Mouse (Mus musculus) mature B cell (primary cell): ENCODE results near the gene Rtp1.

Experiments used
- in situ Hi-C: fragments of 300-500 bp; cut with MboI; formaldehyde crosslinking; loops from 2 replicates; pipeline ENCODE4 v1.14.3; 2019

The Rtp1 gene

DNA sequence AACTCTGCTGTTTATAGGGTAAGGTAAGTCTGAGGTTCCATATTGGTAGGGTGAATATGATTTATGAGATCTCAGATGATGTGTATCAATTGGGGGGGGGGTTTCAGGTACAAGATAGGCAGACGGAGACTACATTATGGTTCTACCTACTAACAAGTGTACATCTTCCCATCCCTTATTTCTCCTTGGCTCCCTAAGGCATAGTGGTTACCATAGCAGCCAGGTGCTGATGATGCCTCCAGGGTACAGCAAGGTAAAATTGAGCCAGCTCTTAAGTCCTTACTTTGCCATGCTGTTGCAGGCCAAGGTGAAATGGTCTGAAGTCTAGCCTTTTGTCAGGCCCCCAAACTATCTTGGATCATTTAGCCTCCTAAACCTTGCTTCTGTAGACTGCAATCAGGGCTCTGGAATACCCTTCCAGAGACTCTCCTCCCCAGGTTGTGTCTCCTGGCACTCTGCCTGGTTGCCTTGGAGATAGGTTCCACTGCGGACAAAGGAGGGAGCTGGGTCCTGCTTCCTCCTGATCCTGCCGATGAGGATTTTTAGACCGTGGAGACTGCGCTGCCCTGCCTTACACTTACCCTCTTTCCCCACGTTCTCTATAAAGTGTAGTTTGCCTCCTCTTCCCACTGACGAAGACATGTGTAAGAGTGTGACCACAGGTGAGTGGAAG, at the start of gene Rtp1:
Rtp1 (plus strand) TSS at position 487 of the 673 bp plus-strand sequence.
- in situ Hi-C loops: no loop called here

GRCm38 (mm10) chr16:23379536-23380230, 49.2 kb upstream of the Rtp1 start:
- in situ Hi-C loops: no loop called here

- in situ Hi-C loops: no loop called here
These were observed 44.6 kb upstream of the Rtp1 start for GRCm38 (mm10) chr16:23384304-23384703.

DNA sequence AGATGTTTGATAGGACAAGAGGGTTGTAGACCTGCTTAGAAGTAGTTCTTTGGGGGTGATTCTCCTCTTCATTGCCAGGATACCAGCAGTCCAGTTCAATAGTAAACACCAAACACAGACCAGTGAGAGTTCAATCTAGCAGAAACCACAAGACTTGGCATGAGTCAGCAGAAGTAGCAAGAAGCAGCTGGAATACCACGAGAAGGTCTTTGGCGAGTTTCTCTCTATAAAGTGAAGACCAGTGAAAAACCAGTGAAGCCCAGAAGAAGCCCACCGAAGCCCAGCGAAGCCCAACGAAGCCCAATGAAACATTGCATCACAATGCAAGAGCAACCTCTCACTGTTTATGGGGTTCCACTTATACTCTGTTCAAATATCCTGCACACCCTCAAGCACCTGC, 31.0 kb upstream of the Rtp1 start:
- in situ Hi-C loops: no loop called here

DNA sequence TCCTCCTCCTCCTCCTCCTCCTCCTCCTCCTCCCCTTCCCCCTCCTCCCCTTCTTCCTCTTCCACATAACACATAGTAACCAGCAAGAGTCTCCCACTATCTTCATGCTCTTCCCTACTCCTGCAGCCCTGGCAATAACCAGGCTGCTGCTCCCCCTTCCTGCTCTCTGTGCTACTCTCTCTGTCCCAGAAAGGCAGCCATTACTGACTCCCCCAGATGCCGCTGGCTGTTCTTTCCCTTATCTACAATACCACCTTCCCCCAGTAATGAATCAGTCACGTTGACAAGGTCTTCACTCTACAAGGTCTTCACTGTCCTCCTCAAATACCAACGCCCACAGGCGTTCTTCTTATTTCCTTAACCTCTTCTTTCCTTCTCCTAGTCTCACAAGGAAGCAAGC, 27.5 kb upstream of the Rtp1 start:
- in situ Hi-C loops: loop anchor here (25.0 kb wide), 1 partner anchor 514 kb away; the partner anchor contains the start of gene Ahsg

DNA sequence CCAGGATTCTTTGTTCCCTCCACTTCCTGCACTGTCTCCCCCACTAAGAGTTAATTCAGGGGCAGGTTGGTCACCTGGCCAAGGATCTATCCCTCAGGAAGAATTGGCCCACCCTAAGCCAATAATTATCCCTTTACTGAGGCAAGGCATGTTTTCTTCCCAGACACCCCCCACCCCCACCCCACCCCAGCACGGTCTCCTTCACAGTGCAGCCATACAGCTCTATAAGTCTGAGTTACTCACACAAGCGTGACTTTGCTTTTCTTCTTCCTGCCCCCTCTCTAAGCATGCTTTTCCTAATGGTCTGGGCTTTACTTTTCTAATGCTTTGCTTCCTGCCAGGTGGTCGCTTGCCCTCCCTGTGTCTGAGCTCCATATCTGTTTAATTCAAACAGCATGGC, 27.0 kb upstream of the Rtp1 start:
- in situ Hi-C loops: loop anchor here (25.0 kb wide), 1 partner anchor 515 kb away; the partner anchor contains the start of gene Ahsg

- in situ Hi-C loops: loop anchor here (25.0 kb wide), 1 partner anchor 516 kb away; the partner anchor contains the start of gene Ahsg
These were observed 25.8 kb upstream of the Rtp1 start for GRCm38 (mm10) chr16:23403008-23403755.

GRCm38 (mm10) chr16:23412930-23413329, 16.0 kb upstream of the Rtp1 start:
- in situ Hi-C loops: loop anchor here (25.0 kb wide), 1 partner anchor 526 kb away; the partner anchor contains the start of gene Ahsg

DNA sequence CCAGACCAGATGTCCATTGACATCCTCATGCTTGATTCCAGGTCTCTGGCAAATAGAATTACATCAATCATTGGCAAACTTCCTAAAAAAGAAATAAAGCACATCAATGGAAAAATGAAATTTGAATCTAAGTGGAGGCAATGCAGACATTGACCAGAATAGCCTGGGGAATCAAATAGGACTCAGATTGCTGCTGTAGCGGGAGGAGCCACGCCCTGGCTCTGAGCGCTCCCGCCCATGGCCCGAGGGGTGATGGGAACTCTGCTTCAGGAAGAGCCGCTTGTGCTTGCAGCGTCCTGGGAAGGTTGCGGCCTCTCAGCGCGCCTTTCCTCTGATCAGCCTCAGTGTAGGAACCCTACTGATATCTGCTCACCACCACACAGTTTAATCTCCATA, 12.7 kb upstream of the Rtp1 start:
- in situ Hi-C loops: loop anchor here (25.0 kb wide), 1 partner anchor 529 kb away; the partner anchor contains the start of gene Ahsg

DNA sequence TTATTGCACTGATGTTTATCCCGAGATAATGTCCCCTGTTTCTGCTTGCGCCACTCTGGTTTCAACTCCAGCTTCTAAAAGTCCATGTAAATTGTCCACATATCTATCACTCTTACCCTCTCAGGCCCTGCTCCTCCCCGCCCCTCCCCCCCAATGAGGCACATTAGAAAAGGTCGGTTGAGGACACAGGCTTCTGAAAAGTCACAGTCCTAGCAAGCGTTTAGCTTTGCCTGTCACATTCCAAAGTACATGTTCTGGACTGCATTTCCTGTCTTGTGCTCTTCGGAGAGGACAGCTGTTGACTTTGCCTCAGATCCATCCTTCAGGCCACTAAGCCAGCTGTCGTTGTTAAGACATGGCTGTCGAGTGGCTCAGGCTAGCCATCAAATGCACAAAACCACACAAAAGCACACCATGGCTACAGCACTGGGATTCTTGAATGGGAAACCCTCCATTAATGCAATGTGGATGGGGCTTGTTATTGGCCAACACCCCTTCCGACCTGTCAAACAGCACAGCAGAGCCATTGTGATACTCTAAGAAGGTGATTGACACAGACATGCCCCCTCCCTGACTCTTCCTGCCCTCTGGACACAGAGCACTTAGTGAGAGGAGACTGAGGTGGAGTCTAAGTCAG, 12.2 kb upstream of the Rtp1 start:
- in situ Hi-C loops: loop anchor here (25.0 kb wide), 1 partner anchor 529 kb away; the partner anchor contains the start of gene Ahsg

DNA sequence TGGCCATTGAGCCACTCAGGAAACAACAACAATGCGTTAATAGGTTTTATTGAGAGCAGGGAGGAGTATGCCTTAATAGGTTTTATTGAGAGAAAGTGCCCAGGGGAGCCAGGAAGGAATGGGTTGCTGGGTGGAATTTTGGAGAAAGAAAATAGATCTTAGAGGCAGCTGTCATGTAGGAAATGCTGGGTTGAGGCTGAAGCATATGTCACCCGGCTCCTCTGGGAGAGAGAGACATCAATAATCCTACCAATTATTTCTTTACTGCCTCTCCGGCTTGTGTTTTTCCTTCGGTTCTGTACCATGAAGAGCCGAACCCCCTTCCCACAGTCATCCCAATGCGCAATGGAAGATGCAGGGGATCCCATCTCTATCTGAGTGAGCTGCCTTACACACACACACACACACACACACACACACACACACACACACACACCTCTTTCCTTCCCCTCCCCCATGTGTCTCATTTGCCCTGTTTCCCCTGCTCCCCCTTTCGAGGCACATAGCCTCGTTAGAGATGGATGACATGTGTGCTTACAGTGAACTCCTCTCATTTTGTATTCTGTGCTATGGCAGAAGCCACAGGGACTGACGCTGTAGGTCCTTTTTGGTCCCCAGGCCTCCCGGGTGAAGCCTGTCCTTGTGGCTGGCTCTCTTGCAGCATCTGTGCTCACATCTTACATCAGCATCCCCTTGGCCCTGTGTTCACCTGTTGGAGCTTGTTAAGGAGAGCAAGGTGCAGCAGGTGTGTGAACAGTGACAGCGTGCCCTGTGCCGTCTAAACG, 11.3 kb upstream of the Rtp1 start:
- in situ Hi-C loops: loop anchor here (25.0 kb wide), 1 partner anchor 530 kb away; the partner anchor contains the start of gene Ahsg

GRCm38 (mm10) chr16:23419565-23420085, 9.3 kb upstream of the Rtp1 start:
- in situ Hi-C loops: loop anchor here (25.0 kb wide), 1 partner anchor 532 kb away; the partner anchor contains the start of gene Ahsg

- in situ Hi-C loops: loop anchor here (25.0 kb wide), 1 partner anchor 537 kb away; the partner anchor contains the start of gene Ahsg
These were observed 5.1 kb upstream of the Rtp1 start for GRCm38 (mm10) chr16:23423825-23424224.

DNA sequence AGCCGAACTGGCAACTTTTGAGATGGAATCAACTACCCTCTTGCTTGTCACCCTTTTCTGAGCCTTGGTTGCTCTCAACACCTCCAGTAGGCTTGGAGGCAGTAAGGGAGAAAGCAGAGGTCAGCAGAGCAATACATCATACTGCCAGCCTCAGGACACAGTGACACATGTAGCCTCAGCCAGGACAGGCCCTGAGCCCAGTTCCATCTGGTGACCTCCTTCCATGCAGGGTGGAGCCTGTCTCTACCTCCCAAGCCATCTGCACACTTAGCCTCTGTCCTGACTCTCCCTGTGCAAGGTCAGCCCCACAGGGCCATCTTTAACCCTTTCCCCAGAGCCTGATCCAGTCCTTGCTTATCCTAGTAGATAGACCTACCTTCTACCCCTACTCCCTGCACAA, 1.2 kb upstream of the Rtp1 start:
- in situ Hi-C loops: no loop called here

DNA sequence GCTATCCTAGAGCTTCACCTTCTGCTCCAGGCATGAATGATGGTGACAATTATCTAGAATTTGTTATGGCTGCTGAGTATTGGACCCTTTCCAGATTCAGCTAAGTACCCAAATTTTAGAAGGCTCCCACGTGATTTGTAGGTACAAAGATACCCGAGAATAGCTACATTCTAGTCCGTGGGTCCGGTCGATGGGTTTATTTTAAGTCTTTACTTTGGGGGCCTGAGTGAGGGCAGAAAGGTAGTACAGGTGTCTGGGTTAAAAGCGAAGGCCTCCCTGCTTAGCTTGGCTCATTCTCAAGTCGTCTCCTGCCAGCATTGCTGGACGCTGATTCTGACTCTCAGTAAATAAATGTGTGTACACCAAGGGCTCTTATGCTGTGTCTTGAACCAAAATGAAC, 1.1 kb downstream of the Rtp1 start:
- in situ Hi-C loops: no loop called here

DNA sequence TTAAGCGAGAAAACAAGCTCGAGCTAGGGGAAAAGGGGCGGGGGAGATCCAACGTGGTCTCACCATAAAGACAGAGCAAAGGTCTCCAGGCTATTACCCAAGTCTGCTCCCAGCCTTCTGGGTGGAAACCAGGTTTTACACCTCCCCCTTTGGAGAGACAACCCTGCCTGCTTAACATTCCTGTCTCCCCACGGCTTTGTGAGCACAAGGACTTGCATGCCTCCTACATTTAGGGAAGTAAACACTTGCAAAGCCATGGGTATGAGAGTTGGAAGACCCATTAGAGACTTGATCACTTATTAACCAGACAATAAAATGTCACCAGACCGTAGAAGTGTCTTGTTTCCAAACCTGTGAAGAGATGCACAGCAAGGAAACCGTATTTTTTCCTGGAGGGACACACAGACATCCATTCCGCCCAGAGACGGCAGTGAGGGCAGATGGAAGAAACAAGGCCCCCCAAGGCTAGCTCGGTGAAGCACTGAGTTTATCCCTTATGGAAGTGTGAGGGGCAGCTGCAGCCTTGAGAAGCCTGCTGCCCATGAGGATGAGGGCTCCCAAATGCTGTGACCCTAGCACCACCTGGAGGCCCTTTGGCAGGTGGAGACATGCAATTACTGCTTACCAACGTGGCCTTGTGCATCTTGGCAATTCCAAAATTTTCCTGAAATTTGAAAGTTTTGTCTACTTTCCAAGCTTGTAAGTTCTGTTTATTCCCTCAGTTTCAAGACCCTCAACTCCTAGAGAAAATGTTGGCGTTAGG, 8.7 kb downstream of the Rtp1 start:
- in situ Hi-C loops: no loop called here

- in situ Hi-C loops: no loop called here
These were observed 15.3 kb downstream of the Rtp1 start for GRCm38 (mm10) chr16:23444231-23444630.

DNA sequence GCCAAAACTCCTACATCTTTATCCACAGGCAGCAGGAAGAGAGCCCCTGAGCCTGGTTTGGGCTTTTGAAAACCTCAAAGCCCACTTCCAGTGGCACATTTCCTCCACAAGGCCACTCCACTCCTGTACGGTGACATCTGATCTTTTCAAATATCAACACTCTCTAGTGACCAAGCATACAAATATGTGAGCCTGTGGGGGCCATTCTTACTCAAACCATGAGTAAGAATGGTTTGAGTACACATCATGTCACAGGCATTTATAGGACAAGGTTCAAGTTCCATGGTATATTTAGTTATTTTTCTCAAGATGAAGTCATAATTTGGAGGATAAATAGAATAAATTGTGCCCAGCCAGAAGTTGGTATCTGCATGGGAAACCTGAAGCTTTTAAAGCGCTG, 21.0 kb downstream of the Rtp1 start:
- in situ Hi-C loops: no loop called here

GRCm38 (mm10) chr16:23450816-23451215, 21.9 kb downstream of the Rtp1 start:
- in situ Hi-C loops: no loop called here

DNA sequence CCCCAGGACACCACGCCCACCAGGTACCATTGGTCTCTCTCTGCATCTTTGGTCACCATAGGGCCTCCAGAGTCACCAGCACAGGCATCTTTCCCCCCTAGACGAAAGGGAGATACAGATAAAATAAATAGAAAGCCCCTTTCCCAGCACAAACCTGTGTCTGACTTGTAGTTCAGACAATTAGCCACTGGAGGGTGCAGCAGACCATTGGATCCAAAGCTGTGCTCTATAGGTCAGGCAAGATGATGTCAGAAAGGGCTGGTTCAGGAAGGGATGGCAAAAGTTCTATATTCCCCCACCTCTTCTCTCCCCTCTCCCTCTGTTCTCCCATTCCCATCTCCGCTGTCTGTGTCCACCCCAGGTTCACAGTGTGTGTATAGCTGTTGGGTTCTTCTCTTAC, 23.5 kb downstream of the Rtp1 start:
- in situ Hi-C loops: no loop called here
